Mouse (Mus musculus): ENCODE data around the gene Prkar1b.

Prkar1b gene

DNA sequence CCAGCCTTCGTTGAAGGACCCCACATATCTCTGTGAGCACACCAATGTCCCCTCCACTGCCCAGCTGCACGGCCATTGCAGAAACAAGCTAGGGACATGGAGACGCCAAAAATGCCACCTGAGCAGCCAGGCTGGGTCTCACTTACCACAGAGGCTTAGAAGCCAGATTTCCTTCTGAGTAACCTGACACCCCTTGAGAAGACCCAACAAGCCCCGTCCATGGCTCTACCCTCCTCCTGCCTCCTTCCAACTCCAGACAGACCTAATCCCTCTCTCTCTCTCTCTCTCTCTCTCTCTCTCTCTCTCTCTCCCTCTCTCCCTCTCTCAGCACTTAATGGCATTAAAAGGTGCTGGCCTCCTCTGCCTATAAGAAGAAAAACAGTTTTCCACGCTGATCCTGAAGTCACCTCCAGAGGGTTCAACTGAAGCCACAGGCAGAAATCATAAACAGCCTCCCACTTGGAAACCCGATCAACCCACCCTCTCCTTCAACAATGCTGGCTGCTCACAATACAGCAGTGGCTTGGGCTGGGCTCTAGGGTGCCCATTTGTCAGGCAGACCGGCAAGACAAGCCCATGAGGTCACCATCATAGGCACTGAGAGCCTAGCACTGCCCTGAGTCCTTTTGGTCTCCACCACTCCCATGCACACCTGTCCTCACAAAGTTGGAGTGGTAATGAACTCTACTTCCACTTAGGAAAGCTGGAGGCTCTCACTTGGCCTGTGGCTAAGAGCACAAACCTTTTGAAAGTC lies 82.8 kb downstream of the Prkar1b start:
- no peak for DNase-seq (ENCODE audit: low spot score)

DNA sequence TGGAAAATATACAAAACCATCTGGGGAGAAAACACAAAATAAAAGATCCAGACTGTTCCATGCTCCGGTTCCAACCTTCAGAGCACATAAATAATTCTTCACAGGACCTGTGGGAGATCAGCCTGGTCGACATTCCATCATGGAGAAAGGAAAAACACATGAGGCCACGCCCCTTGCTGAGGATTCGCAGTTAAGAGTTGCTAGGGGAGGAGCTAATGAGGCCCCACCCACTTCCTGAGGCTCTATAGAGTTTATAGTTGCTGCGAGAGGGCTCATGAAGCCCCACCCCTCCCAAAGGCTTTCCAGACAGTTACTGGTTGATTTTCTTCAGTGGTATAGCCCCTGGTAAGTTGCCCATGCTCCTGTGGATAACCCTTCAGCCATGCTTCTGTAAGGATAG lies 85.2 kb downstream of the Prkar1b start:
- DNase-seq (ENCODE audit: low spot score), result no peak

DNA sequence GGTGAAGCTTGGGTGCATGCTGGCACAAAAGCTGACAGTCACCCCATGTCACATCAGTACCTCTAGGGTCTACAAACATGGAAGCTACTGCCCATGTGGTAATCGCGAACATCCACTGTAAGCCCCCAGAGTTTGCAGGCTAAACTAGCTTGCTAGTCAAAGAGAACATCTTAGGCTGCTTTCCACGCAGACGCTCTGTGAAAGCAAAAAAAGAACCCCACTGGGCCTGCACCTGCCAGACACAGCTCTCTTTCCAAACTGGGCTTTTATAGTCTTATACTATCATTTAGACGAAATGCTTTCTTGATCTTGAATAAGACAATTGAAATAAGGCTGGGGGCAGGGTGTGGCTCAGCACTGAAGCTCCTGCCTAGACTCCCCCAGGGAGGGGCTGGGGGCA lies 88.1 kb downstream of the Prkar1b start:
- no peak for DNase-seq (ENCODE audit: low spot score)

- no peak for DNase-seq (ENCODE audit: low spot score)
Observed at GRCm38 (mm10) chr5:139060460-139061051, 89.2 kb downstream of the Prkar1b start.

- DNase-seq (ENCODE audit: low spot score), result no peak
Observed at GRCm38 (mm10) chr5:139053176-139053575, 96.6 kb downstream of the Prkar1b start.

GRCm38 (mm10) chr5:139051276-139051675 lies 98.5 kb downstream of the Prkar1b start:
- DNase-seq (ENCODE audit: low spot score), result no peak

- DNase-seq (ENCODE audit: low spot score), result no peak
Observed at GRCm38 (mm10) chr5:139049367-139049766, 100.4 kb downstream of the Prkar1b start.

DNA sequence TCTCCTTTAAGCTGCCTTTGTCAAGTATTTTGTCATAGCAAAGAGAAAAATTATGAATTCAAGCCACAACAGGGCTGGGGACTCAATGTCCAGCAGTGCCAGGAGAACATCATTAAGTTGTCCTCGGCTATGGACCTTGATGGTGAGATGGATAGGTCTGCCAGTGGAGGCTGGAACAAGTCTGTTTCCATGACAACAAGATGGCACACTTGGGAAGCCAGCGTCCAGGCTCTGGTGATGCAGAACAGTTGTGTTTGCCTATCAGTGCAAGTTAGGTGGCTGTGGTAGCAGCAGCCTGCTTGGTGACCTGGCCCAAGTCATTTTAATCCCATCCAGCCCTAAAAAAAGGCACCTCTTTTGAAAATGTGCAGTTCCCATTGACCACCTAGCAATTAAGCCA lies 102.6 kb downstream of the Prkar1b start:
- no peak for DNase-seq (ENCODE audit: low spot score)

GRCm38 (mm10) chr5:139046636-139047035 lies 103.2 kb downstream of the Prkar1b start:
- DNase-seq (ENCODE audit: low spot score), result no peak

GRCm38 (mm10) chr5:139043546-139043945 lies 106.3 kb downstream of the Prkar1b start:
- no peak for DNase-seq (ENCODE audit: low spot score)

- no peak for DNase-seq (ENCODE audit: low spot score)
Observed at GRCm38 (mm10) chr5:139042299-139042698, 107.5 kb downstream of the Prkar1b start.

- no peak for DNase-seq (ENCODE audit: low spot score)
Observed at GRCm38 (mm10) chr5:139035171-139035570, 114.6 kb downstream of the Prkar1b start.

DNA sequence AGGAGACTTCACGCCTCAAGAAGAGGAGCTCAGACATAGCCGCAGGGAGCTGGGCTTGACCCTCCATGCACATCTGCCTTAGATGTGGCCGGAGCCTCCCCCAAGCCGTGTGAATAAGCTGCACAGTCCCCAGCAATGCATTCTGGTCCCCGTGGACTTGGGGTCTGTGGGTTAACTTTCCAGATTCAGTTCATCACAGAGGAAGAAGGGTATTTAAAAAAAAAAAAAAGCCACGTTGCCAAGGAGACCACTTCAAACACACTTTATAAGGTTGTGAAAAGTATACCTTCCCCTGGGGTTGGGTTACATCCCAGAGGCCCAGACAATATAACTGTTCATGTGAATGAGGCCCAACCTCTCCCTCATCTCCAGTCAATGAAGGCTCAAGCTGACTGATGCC lies 115.1 kb downstream of the Prkar1b start:
- DNase-seq (ENCODE audit: low spot score), result no peak

- peak; percentile 11 for DNase-seq (ENCODE audit: low spot score)
Observed at GRCm38 (mm10) chr5:139033406-139034317, 116.1 kb downstream of the Prkar1b start.

DNA sequence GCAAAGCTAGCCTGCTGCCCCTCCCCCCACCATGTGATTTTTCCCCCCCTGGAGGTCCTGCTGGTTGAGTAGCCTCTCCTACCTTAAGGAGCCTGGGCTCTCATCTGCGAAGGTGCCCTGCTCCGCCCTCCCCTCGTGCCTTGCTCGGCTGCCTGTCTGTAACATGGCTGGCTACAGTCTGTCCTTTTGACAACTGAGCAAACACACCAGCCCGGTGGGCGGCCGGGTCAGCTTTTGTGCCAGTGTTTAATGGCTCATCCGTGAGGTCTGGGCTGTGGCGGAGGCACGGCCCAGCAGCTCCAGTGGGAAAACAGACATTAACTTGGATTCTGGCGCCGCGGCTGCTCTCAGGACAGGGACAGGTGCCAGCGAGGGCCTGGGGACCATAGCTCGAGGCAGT lies 122.2 kb downstream of the Prkar1b start:
- no peak for DNase-seq (ENCODE audit: low spot score)

GRCm38 (mm10) chr5:139024351-139025105 lies 125.3 kb downstream of the Prkar1b start:
- DNase-seq (ENCODE audit: low spot score), result no peak

GRCm38 (mm10) chr5:139020595-139020994 lies 129.2 kb downstream of the Prkar1b start:
- DNase-seq (ENCODE audit: low spot score), result no peak

GRCm38 (mm10) chr5:139017371-139018124 lies 132.3 kb downstream of the Prkar1b start:
- peak; percentile 44 for DNase-seq (ENCODE audit: low spot score)

DNA sequence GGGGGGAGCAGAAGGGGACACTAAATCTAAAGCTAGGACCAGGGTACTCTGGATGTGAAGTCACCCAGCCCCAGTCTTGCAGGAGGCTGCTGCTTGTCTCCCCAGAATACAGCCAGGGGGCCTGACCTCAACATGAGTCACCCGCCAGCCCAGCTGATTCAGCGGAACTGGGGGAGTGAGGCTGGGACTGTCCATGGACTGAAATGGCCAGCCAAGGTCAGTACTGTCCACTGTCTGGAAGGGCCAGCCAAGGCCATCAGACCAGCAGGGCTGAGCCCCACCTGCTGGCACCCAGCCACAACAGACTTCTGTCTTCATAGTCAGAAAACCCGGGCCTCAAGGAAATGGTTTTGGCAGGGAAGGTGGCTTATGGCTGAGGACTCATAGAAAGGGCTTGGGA lies 134.7 kb downstream of the Prkar1b start:
- peak; percentile 43 for DNase-seq (ENCODE audit: low spot score)

GRCm38 (mm10) chr5:139010649-139011048 lies 139.2 kb downstream of the Prkar1b start:
- DNase-seq (ENCODE audit: low spot score), result no peak

DNA sequence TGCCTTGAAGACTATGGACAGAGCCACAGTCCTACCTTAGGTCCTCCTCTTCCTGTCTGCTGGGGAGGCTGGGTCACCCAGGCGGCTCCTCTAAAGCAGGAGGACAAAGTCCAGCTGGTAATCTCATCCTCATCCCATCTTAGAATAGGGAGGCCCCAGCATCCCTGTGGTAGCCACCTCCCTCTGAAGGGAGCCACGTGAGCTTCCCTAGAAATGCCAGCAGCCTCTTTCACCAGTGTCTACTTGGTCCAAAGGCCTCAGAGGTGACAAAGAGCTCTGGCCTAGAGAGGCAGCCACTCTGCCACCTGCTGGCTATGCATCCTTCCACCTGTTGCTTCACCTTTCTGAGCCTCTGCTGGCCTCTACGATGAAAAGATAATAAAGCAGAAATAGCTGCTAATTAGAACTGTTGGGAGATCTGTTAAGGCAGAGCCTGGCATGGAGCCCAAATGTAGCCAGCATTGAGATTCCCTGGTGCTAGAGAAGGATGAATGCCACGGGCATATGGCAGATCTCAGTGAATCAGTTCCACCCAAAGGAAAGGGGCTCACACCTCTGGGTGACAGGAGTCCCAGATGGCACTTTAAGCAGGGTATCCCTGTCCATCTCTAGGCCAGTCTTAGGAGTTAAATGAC lies 142.5 kb downstream of the Prkar1b start:
- no peak for DNase-seq (ENCODE audit: low spot score)

Measured in ovary, postnatal 14 days (tissue).